Mouse (Mus musculus): ENCODE results near the gene Adk. TPM values are rescaled to one million over a fixed set of nuclear protein-coding genes. Genes with fewer than 3 reads are reported as not detected.

Adk gene
- polyA plus RNA-seq, 1 experiment from 2014 or later, result 180 TPM

DNA sequence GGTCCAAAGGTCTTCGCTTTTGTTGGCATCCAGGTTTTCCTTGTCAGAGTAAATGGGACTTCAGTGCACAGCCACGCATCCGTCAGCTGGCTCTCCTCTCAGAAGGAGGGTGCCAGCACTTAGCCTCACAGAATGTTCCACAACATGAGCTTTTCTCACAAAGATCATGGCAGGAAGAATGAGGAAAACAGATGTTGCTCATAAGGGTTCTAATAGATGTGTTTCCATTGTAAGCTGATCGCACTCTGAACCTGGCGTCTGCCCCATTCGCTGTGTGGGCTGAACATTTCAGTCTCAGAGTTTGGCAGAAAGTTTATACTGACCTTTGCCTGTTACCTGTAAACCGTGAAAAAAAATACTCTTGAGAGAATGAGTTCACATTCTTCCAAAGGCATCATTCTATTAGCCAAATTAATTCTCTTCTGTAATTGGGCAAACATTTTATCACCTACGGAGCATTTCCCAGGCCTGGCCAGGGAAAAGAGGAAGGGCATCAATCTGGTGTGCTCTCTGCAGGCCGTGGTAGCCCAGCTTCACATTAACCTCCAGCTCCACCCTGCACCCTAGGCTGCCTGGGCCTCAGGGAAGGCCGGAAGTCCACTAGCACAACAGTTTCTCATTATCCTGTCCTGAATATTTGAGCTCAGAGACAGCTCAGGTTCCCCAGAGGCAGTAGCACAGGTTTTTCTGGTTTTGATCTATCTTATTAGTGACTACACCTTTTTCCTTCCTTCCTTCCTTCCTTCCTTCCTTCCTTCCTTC lies 389.6 kb downstream of the Adk start:
- H3K9ac ChIP-seq (ENCODE audit: low read length), result no peak overlapping the region
- H3K9me3 ChIP-seq (ENCODE audit: control insufficient read depth, low read length), result peaks cover 3% of the 10 kb centered on the region; the same call in 1 of the 2 replicates
- no peaks in the 10 kb centered on the region for H3K4me1 ChIP-seq (replicated peaks; ENCODE audit: control insufficient read depth, insufficient read depth, low read length)
- no peak overlapping the region for H3K27ac ChIP-seq (ENCODE audit: low read depth)
- ATAC-seq (replicated peaks; ENCODE audit: low FRiP score, low TSS enrichment, low read depth), result no peak
- no peaks in the 10 kb centered on the region for H3K36me3 ChIP-seq (ENCODE audit: control insufficient read depth, insufficient read depth, low read length)
- H3K4me3 ChIP-seq (ENCODE audit: low read depth, low read length), result no peak overlapping the region
- 53% methylated on average over 10 of the region's 10 CpGs for WGBS
- H3K27me3 ChIP-seq (replicated peaks; ENCODE audit: control insufficient read depth, insufficient read depth, low read length), result no peaks in the 10 kb centered on the region
- no peak overlapping the region for H3K4me2 ChIP-seq (ENCODE audit: low read length)
- DNase-seq (ENCODE audit: low spot score), result no peak

DNA sequence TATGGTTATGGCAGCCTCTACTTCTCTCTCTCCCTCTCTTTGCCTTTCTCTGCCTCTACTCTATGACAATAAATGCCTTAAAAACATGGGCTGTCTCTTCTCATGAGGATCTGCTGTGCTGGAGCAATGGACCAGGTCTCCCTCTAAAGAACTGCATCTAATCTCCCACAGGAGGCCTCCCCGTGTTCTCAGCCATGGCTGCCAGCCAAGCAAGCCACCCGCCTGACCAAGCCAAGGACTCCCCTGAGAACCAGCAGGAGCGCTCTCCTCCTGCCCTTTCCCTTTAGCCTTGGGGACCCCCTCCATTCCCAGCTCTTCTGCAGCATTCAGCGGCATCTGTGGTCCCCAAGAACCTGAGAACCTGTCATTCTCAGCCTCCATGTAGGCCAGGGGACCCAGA lies 400.2 kb downstream of the Adk start:
- no peak overlapping the region for H3K9ac ChIP-seq (ENCODE audit: low read length)
- no peak overlapping the region for H3K27ac ChIP-seq (ENCODE audit: low read depth)
- H3K36me3 ChIP-seq (ENCODE audit: control insufficient read depth, insufficient read depth, low read length), result no peaks in the 10 kb centered on the region
- DNase-seq (ENCODE audit: low spot score) (no peak), ATAC-seq (replicated peaks; ENCODE audit: low FRiP score, low TSS enrichment, low read depth) (no peak)
- no peak overlapping the region for H3K4me3 ChIP-seq (ENCODE audit: low read depth, low read length)
- H3K4me2 ChIP-seq (ENCODE audit: low read length), result no peak overlapping the region
- no peaks in the 10 kb centered on the region for H3K9me3 ChIP-seq (ENCODE audit: control insufficient read depth, low read length)
- WGBS, result 70% methylated on average over 4 of the region's 4 CpGs
- no peaks in the 10 kb centered on the region for H3K4me1 ChIP-seq (replicated peaks; ENCODE audit: control insufficient read depth, insufficient read depth, low read length)
- no peaks in the 10 kb centered on the region for H3K27me3 ChIP-seq (replicated peaks; ENCODE audit: control insufficient read depth, insufficient read depth, low read length)

- H3K4me2 ChIP-seq (ENCODE audit: low read length), result no peak overlapping the region
- no peak overlapping the region for H3K9ac ChIP-seq (ENCODE audit: low read length)
- no peak overlapping the region for H3K27ac ChIP-seq (ENCODE audit: low read depth)
- H3K4me1 ChIP-seq (replicated peaks; ENCODE audit: control insufficient read depth, insufficient read depth, low read length), result no peaks in the 10 kb centered on the region
- WGBS, result 70% methylated on average over 2 of the region's 2 CpGs
- DNase-seq (ENCODE audit: low spot score) (no peak), ATAC-seq (replicated peaks; ENCODE audit: low FRiP score, low TSS enrichment, low read depth) (no peak)
- H3K4me3 ChIP-seq (ENCODE audit: low read depth, low read length), result no peak overlapping the region
- no peaks in the 10 kb centered on the region for H3K9me3 ChIP-seq (ENCODE audit: control insufficient read depth, low read length)
- H3K27me3 ChIP-seq (replicated peaks; ENCODE audit: control insufficient read depth, insufficient read depth, low read length), result no peaks in the 10 kb centered on the region
- no peaks in the 10 kb centered on the region for H3K36me3 ChIP-seq (ENCODE audit: control insufficient read depth, insufficient read depth, low read length)
Observed at GRCm38 (mm10) chr14:21453896-21454295, 401.5 kb downstream of the Adk start.

DNA sequence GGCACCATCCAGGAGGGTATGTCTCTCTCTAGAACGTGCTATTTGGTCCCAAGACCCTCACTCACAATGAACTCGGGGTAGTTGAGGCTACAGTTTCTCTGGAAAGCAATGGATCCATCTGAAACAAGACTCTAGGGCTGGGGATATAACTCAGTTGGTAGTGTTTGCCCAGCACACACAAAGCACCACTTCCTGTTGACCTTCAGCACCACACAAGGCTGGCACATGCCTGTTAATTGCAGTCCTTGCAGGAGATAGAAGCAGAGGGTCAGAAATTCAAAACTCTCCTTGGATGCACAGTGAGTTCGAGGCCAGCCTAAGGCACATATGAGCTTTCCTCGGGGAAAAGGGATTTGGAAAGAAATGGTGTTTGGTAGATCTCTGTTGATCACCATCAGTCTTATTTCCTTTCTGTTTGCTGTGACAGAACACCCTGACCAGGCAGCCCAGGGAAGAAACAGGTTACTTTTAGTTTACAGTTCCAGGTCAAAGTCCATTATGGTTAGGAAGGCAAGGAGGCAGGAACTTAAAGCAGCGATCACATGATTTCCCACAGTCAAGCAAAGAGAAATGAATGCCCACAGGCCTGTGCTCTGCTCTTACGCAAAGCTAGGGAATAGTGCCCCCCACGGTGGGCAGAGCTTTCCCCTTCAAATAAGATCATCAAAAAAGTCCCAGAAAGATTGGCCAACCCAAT lies 403.4 kb downstream of the Adk start:
- WGBS, result 93% methylated on average over 7 of the region's 7 CpGs
- no peak for ATAC-seq (replicated peaks; ENCODE audit: low FRiP score, low TSS enrichment, low read depth)

GRCm38 (mm10) chr14:21456526-21456925 lies 404.2 kb downstream of the Adk start:
- DNase-seq (ENCODE audit: low spot score), result no peak
- Histone ChIP-seq H3K4me3 (ENCODE audit: low read depth, low read length) (no peak overlapping the region), H3K4me1 (replicated peaks; ENCODE audit: control insufficient read depth, insufficient read depth, low read length) (no peaks in the 10 kb centered on the region), H3K27me3 (replicated peaks; ENCODE audit: control insufficient read depth, insufficient read depth, low read length) (no peaks in the 10 kb centered on the region), H3K9me3 (ENCODE audit: control insufficient read depth, low read length) (no peaks in the 10 kb centered on the region), H3K36me3 (ENCODE audit: control insufficient read depth, insufficient read depth, low read length) (no peaks in the 10 kb centered on the region), H3K27ac (ENCODE audit: low read depth) (no peak overlapping the region), H3K4me2 (ENCODE audit: low read length) (no peak overlapping the region), H3K9ac (ENCODE audit: low read length) (no peak overlapping the region)
- ATAC-seq (replicated peaks; ENCODE audit: low FRiP score, low TSS enrichment, low read depth), result no peak

More for the DNA sequence above, 403.4 kb downstream of the Adk start:
- no peak overlapping the region for H3K4me2 ChIP-seq (ENCODE audit: low read length)
- DNase-seq (ENCODE audit: low spot score), result no peak
- H3K27me3 ChIP-seq (replicated peaks; ENCODE audit: control insufficient read depth, insufficient read depth, low read length), result no peaks in the 10 kb centered on the region
- H3K4me1 ChIP-seq (replicated peaks; ENCODE audit: control insufficient read depth, insufficient read depth, low read length), result no peaks in the 10 kb centered on the region
- H3K9ac ChIP-seq (ENCODE audit: low read length), result no peak overlapping the region
- H3K27ac ChIP-seq (ENCODE audit: low read depth), result no peak overlapping the region
- H3K4me3 ChIP-seq (ENCODE audit: low read depth, low read length), result no peak overlapping the region
- no peaks in the 10 kb centered on the region for H3K36me3 ChIP-seq (ENCODE audit: control insufficient read depth, insufficient read depth, low read length)
- H3K9me3 ChIP-seq (ENCODE audit: control insufficient read depth, low read length), result no peaks in the 10 kb centered on the region

- DNase-seq (ENCODE audit: low spot score) (no peak), ATAC-seq (replicated peaks; ENCODE audit: low FRiP score, low TSS enrichment, low read depth) (no peak)
- Histone ChIP-seq H3K4me2 (ENCODE audit: low read length) (no peak overlapping the region), H3K9me3 (ENCODE audit: control insufficient read depth, low read length) (no peaks in the 10 kb centered on the region), H3K9ac (ENCODE audit: low read length) (no peak overlapping the region), H3K27ac (ENCODE audit: low read depth) (no peak overlapping the region), H3K36me3 (ENCODE audit: control insufficient read depth, insufficient read depth, low read length) (no peaks in the 10 kb centered on the region), H3K27me3 (replicated peaks; ENCODE audit: control insufficient read depth, insufficient read depth, low read length) (no peaks in the 10 kb centered on the region), H3K4me1 (replicated peaks; ENCODE audit: control insufficient read depth, insufficient read depth, low read length) (no peaks in the 10 kb centered on the region), H3K4me3 (ENCODE audit: low read depth, low read length) (no peak overlapping the region)
- WGBS, result 85% methylated on average over 5 of the region's 5 CpGs
Observed at GRCm38 (mm10) chr14:21457876-21458275, 405.5 kb downstream of the Adk start.

- 78% methylated on average over 6 of the region's 7 CpGs for WGBS
- ATAC-seq (replicated peaks; ENCODE audit: low FRiP score, low TSS enrichment, low read depth), result no peak
- 0 out of 2 replicates have a peak, but pooled peaks cover 2% of the 10 kb centered on the region for H3K4me1 ChIP-seq (replicated peaks; ENCODE audit: control insufficient read depth, insufficient read depth, low read length)
- no peaks in the 10 kb centered on the region for H3K9me3 ChIP-seq (ENCODE audit: control insufficient read depth, low read length)
- no peak overlapping the region for H3K4me2 ChIP-seq (ENCODE audit: low read length)
- no peak overlapping the region for H3K9ac ChIP-seq (ENCODE audit: low read length)
- H3K27me3 ChIP-seq (replicated peaks; ENCODE audit: control insufficient read depth, insufficient read depth, low read length), result no peaks in the 10 kb centered on the region
- no peaks in the 10 kb centered on the region for H3K36me3 ChIP-seq (ENCODE audit: control insufficient read depth, insufficient read depth, low read length)
- no peak overlapping the region for H3K27ac ChIP-seq (ENCODE audit: low read depth)
- DNase-seq (ENCODE audit: low spot score), result no peak
- no peak overlapping the region for H3K4me3 ChIP-seq (ENCODE audit: low read depth, low read length)
Observed at GRCm38 (mm10) chr14:21458696-21459095, 406.3 kb downstream of the Adk start.

- Histone ChIP-seq H3K4me2 (ENCODE audit: low read length) (no peak overlapping the region), H3K36me3 (ENCODE audit: control insufficient read depth, insufficient read depth, low read length) (no peaks in the 10 kb centered on the region), H3K9ac (ENCODE audit: low read length) (no peak overlapping the region), H3K4me1 (replicated peaks; ENCODE audit: control insufficient read depth, insufficient read depth, low read length) (0 out of 2 replicates have a peak, but pooled peaks cover 2% of the 10 kb centered on the region), H3K27me3 (replicated peaks; ENCODE audit: control insufficient read depth, insufficient read depth, low read length) (no peaks in the 10 kb centered on the region), H3K27ac (ENCODE audit: low read depth) (no peak overlapping the region), H3K4me3 (ENCODE audit: low read depth, low read length) (no peak overlapping the region), H3K9me3 (ENCODE audit: control insufficient read depth, low read length) (no peaks in the 10 kb centered on the region)
- WGBS, result 76% methylated on average over 4 of the region's 4 CpGs
- ATAC-seq (replicated peaks; ENCODE audit: low FRiP score, low TSS enrichment, low read depth) (no peak), DNase-seq (ENCODE audit: low spot score) (no peak)
Observed at GRCm38 (mm10) chr14:21459163-21459562, 406.8 kb downstream of the Adk start.
